Mouse (Mus musculus): ENCODE measurements around the gene Gys1. TPM values are rescaled to one million over a fixed set of nuclear protein-coding genes. Genes with fewer than 3 reads are reported as not detected.
"Not testable (repeated sequence)": the region's sequence is repeated elsewhere in the genome, so short reads cannot be mapped to it uniquely, and the experiment has no call there.

The Gys1 gene
- total RNA-seq, 2 experiments from 2014 or later: 18.2 to 19.2 TPM

DNA sequence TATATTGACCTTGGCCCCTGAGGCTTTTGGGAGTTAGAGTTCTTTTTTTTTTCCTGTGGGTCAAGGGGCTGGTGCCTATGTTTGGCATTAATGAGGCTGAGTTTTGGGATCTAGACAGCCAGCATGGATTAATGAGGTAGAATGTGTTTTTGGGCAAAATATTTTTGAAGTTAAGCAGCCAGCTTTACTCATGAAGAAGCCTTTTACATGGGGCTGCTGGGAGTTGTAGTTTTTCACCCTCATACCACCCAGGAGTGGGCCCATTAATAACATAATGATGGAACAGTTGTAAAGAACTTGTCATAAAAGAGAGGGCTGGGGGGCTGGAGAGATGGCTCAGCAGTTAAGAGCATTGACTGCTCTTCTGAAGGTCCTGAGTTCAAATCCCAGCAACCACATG, 11.9 kb downstream of the Gys1 start:
- no peak for TF ChIP-seq CTCF (IDR thresholded peaks at IDR 0.05)
- Histone ChIP-seq H3K27ac (no peak overlapping the region), H3K4me3 (no peak overlapping the region)
- DNase-seq (ENCODE audit: extremely low spot score in 1 of 2, low spot score in 2 of 2): no peak
- intact Hi-C loops (cut with DNase I): no loop called here

- Histone ChIP-seq H3K4me3 (no peak overlapping the region), H3K27ac (no peak overlapping the region)
- peak; percentile 50 for TF ChIP-seq CTCF (IDR thresholded peaks at IDR 0.05)
- DNase-seq (ENCODE audit: extremely low spot score in 1 of 2, low spot score in 2 of 2): no peak
- intact Hi-C loops (cut with DNase I): no loop called here
Observed at GRCm38 (mm10) chr7:45447325-45447990, 12.8 kb downstream of the Gys1 start.

GRCm38 (mm10) chr7:45449974-45450373, 15.3 kb downstream of the Gys1 start:
- intact Hi-C loops (cut with DNase I): no loop called here
- DNase-seq (ENCODE audit: extremely low spot score in 1 of 2, low spot score in 2 of 2): no peak
- Histone ChIP-seq H3K4me3 (no peak overlapping the region), H3K27ac (no peak overlapping the region)
- TF ChIP-seq CTCF (IDR thresholded peaks at IDR 0.05): no peak

- peak; percentile 85 to 89 for DNase-seq (ENCODE audit: extremely low spot score in 1 of 2, low spot score in 2 of 2)
- peak; percentile 97 for TF ChIP-seq CTCF (IDR thresholded peaks at IDR 0.05)
- peak overlapping the region; percentile 96 for H3K27ac ChIP-seq
- peak overlapping the region; percentile 49 for H3K4me3 ChIP-seq
- intact Hi-C loops (cut with DNase I): no loop called here
Observed at GRCm38 (mm10) chr7:45451344-45451982, 16.8 kb downstream of the Gys1 start.

DNA sequence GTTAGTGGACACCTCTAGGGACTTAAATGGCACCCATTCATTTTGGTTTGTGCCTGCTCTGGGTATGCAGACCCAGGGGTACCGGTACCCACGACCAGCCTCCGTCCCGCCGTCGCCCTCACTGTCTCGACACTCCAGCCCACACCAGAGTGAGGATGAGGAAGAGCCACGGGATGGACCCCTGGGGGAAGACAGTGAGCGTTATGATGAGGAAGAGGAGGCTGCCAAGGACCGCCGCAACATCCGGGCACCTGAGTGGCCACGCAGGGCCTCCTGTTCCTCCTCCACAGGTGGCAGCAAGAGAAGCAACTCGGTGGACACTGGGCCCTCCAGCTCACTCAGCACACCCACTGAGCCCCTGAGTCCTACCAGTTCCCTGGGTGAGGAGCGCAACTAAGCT, 20.3 kb downstream of the Gys1 start:
- DNase-seq (ENCODE audit: extremely low spot score in 1 of 2, low spot score in 2 of 2): no peak
- H3K4me3 ChIP-seq: no peak overlapping the region
- no peak overlapping the region for H3K27ac ChIP-seq
- no peak for TF ChIP-seq CTCF (IDR thresholded peaks at IDR 0.05)
- intact Hi-C loops (cut with DNase I): no loop called here

- H3K4me3 ChIP-seq: no peak overlapping the region
- no peak overlapping the region for H3K27ac ChIP-seq
- no peak for DNase-seq (ENCODE audit: extremely low spot score in 1 of 2, low spot score in 2 of 2)
- no peak for TF ChIP-seq CTCF (IDR thresholded peaks at IDR 0.05)
- intact Hi-C loops (cut with DNase I): no loop called here
Observed at GRCm38 (mm10) chr7:45455932-45456696, 21.5 kb downstream of the Gys1 start.

- no peak for DNase-seq (ENCODE audit: extremely low spot score in 1 of 2, low spot score in 2 of 2)
- Histone ChIP-seq H3K27ac (peak overlapping the region; percentile 63), H3K4me3 (no peak overlapping the region)
- no peak for TF ChIP-seq CTCF (IDR thresholded peaks at IDR 0.05)
- intact Hi-C loops (cut with DNase I): no loop called here
Observed at GRCm38 (mm10) chr7:45456721-45457203, 22.1 kb downstream of the Gys1 start.

DNA sequence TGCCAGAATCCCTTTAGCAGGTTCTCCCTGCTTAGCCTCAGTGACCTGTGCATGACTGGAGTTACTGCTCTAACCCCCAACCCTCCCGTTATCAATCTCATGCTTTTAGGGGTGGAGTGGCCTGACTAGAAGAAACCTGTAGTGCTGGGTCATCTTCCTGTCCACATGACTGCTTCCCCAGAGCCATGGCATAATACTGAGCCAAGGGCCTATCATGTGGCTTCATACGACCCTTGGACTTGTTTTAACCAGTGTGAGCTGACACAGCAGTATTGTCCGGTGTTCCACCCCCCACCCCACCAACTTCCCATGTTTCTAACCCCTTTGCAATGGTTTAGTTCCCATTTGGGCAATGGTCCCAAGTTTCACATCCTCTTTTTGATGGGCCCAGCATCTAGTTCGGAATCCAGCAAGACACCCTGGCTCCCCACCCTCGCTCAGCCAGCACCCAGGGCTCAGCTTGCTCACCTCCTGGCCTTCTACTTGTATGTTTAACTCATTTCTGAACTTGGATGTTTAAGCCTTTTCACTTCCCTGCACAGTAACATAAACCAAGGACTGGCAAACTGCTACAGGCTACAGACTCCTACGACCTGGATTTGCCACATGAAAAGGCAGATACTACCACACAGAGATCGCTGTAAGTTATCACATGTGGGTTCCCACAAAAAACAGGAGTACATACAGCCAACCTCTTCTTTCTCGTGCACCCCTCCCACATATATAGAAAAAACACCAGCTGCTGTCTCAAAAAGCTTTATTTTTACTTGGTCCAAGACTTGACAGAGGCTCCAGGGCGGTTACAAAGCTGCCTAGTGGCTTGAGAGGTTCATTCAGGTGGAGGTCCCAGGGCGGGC, 22.8 kb downstream of the Gys1 start:
- H3K4me3 ChIP-seq: peak overlapping the region; percentile 88
- H3K27ac ChIP-seq: peak overlapping the region; percentile 63
- intact Hi-C loops (cut with DNase I): no loop called here
- no peak for DNase-seq (ENCODE audit: extremely low spot score in 1 of 2, low spot score in 2 of 2)
- no peak for TF ChIP-seq CTCF (IDR thresholded peaks at IDR 0.05)

DNA sequence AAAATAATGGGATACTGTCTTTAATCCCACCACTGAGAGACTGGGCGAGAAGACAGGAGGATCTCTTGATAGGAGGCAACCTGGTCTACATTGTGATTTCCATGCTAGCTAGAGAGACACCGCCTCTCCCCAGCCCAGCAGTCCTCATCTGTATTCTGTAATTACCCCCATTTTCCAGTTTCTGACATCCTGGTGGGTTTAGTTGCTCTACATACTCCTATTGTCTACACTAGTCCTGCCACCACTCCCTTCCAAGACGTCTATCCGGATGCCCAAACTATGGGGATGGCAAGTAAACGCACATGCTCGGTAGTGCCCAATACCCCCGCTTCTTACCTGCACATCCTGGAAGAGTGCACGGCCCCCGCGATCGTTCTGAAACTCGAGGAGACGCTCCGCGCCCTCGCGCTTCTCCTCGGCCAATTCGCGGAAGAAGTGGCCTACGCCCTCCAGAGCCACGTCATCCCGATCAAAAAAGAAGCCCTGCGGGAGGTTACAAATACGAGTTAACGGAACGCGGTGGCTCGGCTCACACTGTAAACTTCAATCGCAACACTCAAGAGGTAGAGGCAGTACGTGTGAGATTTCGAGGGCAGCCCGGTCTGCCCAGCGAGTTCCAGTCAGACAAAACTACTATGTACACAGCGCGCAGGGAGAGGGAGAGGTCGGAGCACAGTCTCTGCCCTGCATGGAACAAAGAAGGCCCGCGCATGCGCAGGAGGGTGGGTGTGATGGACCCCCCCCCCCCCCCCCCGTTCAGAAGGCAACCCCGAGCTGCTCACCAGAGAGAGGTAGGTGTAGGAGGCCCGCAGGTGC, 24.3 kb downstream of the Gys1 start:
- Histone ChIP-seq H3K27ac (peak overlapping the region; percentile 95), H3K4me3 (peak overlapping the region; percentile 88)
- intact Hi-C loops (cut with DNase I): no loop called here
- no peak for TF ChIP-seq CTCF (IDR thresholded peaks at IDR 0.05)
- peak; percentile 67 to 70 for DNase-seq (ENCODE audit: extremely low spot score in 1 of 2, low spot score in 2 of 2)

DNA sequence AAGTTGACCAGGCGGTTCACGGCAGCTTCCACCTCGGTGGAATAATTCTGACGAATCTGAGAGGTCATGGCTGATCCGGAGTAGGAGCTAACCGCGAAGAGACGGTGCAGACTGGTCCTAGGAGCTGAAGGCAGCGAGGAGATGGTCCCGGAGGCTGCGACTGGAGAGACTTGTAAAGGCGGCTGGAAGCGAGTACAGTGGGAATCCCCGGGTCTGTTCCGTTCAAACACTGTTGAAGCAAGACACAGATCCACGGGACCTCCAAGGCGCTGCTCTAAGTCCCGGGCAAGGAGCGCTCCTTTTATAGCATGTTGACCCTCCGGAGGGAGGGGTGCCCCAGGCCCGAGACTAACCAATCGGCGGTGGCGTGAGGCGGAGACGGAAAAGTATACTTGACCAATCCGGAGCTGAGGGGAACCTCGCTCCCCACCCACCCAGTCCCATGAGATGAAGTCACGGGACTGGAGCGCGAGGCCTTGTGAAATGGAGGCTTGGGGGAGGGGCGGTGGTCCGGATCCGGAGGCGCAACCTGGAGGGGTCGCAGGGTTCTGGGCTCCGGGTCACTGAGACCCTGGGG, 25.0 kb downstream of the Gys1 start, which contains the start of gene Ftl1:
Gene Ftl1 (minus strand): TSS at position 321 of the 577 bp plus-strand sequence.
- intact Hi-C loops (cut with DNase I): not testable (repeated sequence)

More for the DNA sequence above, 25.0 kb downstream of the Gys1 start, which contains the start of gene Ftl1:
- Histone ChIP-seq H3K4me3 (peak within 1 kb of the TSS; percentile 88), H3K27ac (peak within 1 kb of the TSS; percentile 95)
- peak; percentile 91 to 96 for DNase-seq (ENCODE audit: extremely low spot score in 1 of 2, low spot score in 2 of 2)

All from left cerebral cortex, adult 2 months (tissue).